Mouse (Mus musculus): ENCODE results near the gene Khsrp.
"Not testable (repeated sequence)": the region's sequence is repeated elsewhere in the genome, so short reads cannot be mapped to it uniquely, and the experiment has no call there.

Gene Khsrp

GRCm38 (mm10) chr17:57030931-57031660 is at the start of gene Khsrp:
Khsrp (minus strand) TSS chr17:57031522.
- peak; percentile 46 to 58 for DNase-seq

- DNase-seq = no peak
These were observed 48.6 kb upstream of the Khsrp start for GRCm38 (mm10) chr17:57079919-57080318.

DNA sequence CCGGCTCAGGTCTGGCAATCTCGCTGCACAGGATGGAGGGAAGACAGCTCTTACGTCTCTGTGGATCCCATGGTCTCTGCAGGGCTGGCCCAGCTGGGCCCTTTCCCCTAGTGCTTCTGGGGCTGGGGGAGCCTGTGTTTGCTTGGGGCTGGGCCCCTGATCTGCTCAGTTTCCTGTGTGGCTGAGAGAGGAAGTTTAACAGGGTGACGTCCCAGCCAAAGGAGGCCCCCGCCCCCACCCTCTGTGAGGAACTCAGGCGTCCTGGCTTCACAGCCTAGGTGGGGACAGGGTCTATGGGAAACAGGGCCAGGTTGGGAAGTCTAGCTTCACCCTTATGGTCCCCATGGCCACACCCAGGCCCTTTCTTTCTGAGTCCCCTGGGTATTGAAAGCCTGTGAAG is 47.0 kb upstream of the Khsrp start, which contains the start of gene Dennd1c:
Gene Dennd1c, minus strand, starts transcription at position 179 of the 400 bp plus-strand sequence.
- peak; percentile 77 to 86 for DNase-seq

GRCm38 (mm10) chr17:57076916-57077315 is 45.6 kb upstream of the Khsrp start:
- DNase-seq = no peak

DNA sequence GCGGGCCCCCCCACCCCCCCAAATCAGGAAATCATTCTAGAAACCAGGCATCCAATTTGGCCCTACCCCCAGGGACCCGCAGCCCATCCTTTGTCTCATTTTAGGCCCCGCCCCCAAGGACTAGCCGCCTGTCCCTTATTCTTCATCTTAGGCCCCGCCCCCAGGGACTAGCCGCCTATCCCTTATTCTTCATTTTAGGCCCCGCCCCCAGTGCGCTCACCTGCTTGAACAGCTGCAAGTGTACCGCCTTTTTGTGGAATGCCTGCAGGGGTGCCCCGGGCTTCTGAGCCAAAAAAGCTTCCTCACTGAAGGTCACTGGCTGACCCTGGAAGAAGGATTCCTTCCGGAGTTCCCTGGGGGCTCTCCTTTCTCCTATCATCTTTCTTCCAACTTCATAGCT is 39.4 kb upstream of the Khsrp start:
- no peak for DNase-seq

DNA sequence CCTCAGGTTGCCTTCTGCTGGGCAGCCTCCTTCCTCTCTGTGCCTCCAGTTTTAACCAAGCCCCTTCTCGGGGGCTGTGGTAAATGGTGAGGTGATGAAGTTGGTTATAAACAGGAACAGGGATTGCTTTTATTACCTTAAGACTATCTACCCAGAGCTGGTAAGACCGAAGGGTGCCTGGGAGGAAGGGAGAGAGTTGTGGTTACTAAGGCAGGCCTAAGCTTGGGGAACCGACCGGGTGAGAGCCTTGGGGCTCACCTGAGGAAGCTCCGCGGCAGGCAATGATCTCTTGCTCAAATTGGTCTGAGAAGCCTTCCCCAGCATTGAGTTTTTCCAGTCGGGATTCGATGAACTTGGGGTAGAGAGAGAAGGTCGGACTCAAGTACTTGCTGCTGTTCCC is 39.0 kb upstream of the Khsrp start:
- DNase-seq = no peak

DNA sequence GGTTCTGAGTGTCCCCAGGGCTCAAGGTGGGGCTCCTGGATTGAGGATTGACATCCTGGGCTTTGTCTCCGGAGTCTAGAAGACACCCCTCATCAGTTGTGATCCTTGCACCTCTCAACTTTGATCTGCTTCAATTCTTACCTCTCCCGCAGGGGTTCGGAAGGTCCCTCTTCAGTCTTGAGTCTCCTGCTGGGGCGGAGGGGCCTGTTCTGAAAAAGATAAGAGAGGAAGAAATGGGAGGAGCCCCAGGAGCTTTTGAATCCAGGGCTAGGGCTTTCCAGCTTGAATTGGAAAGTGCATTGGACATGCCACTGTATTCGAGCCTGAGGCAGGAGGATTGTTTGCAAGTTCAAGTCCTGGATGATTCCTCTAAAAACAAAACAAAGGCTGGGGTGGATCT is 35.6 kb upstream of the Khsrp start:
- DNase-seq = no peak

- DNase-seq = no peak
These were observed 31.7 kb upstream of the Khsrp start for GRCm38 (mm10) chr17:57063031-57063430.

DNA sequence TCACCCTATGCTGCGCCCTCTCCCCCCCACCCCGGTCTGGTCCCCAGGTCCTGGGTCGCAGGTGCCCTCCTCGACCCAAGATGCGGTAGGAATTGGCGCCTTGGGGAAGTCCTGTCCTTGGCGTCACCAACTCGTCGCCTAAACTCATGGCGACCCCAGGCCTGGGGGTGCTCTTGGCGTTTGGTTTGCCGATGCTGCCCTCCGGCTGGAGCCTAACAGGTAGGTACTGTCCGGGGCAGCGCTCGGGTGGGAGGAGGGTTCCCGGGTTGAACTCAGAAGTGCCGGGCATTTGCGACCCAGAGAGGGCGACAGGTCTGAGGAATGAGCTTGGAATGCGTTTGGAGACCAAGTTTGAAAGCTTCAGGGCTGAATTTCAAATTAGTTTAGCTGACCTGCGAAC is 31.2 kb upstream of the Khsrp start:
- DNase-seq = no peak

DNA sequence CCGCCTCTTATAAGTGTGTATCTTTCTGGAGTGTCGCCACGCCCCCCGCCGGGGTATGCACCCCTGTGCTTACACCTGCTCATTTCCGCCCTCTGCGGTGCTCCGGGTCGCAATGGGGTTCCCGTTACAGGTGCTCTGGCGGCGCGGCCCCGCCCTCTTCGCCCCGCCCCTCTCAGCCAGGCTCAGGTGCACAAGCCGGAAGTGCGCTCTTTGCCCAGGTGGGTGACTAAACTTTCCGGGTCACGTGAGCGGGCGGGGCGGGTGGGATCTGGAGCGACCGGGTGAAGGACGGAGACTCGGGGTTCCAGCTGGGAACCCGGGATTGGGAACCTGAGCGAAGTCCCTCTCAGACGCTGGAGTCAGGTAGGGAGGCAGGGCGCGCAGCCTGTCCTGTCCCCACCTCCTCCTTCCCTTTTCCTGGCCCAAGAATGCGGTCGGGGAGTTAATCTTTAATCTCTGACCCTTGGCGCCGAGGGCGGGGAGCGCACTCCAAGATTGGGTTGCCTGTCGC is 30.7 kb upstream of the Khsrp start:
- peak; percentile 38 to 65 for DNase-seq

DNA sequence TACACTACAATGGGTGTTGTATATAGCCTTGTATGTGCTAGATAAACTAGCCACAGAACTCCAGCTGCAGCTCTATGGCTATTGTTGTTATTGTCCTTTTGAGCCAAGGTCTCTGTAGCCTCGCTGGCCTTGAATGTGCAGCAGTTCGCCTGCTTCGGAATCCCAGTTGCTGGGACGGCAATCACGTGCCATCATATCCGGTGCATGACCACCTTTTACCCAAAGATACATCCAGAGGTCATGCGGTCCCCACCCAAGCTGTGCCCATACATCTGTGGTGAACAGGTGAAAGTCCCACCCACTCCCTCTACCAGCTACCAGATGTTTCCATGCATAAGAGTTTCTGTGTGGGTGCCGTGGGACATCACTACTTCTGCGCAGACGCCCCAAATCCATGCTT is 29.7 kb upstream of the Khsrp start:
- DNase-seq = peak in 1 of 2 experiments; percentile 33

- peak; percentile 91 to 96 for DNase-seq
These were observed 29.0 kb upstream of the Khsrp start for GRCm38 (mm10) chr17:57060231-57060801.

- peak; percentile 63 to 72 for DNase-seq
These were observed 28.2 kb upstream of the Khsrp start, which contains the start of gene Slc25a23 for GRCm38 (mm10) chr17:57059486-57059977. Slc25a23 (minus strand) TSS chr17:57059863.

- DNase-seq = peak in 1 of 2 experiments; percentile 24
These were observed 27.7 kb upstream of the Khsrp start, which contains the start of gene Crb3 for GRCm38 (mm10) chr17:57058891-57059485. Crb3 (plus strand) TSS chr17:57059105.

GRCm38 (mm10) chr17:57056246-57056645 is 24.9 kb upstream of the Khsrp start:
- no peak for DNase-seq

- not testable (repeated sequence) for DNase-seq
These were observed 20.4 kb upstream of the Khsrp start for GRCm38 (mm10) chr17:57051679-57052078.

- DNase-seq = no peak
These were observed 17.5 kb upstream of the Khsrp start for GRCm38 (mm10) chr17:57048816-57049215.

DNA sequence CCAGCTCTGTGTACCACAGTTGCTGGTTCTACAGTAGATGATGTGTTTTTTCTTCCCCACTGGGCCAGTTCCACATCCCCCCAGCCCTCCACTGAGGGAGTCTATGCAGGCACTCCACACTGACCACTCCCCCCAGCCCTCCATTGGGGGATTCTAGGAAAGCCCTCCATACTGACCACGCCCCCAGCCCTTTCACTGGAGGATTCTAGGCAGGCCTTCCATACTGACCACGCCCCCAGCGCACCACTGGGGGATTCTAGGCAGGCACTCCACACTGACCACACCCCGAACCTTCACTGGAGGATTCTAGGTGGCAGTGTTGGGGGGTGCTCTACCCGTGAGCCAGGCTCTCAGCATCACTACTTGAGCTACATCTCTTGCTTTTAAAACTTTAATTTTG is 16.1 kb upstream of the Khsrp start:
- DNase-seq = no peak

DNA sequence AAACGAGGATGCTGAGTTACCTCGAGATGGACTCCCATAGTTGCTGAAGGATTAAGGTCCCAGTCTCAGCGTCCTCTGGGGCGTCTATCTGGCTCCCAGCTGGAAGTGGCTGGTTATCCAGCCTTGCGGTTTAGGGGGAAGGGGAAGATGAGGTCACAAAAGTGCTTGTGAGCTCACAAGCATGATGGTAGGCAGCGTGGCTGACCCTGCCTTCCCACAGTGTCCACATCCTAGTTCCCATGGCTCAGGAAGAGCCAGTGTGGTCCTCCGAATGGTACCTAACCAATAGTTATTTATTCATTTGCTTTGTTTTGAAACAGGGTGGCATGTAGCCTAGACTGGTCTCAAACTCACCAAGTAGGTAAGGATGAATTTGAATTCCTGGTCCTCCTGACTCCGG is 10.2 kb upstream of the Khsrp start, which contains the start of gene Slc25a41:
Gene Slc25a41, minus strand, starts transcription at position 101 of the 400 bp plus-strand sequence.
- DNase-seq = no peak

DNA sequence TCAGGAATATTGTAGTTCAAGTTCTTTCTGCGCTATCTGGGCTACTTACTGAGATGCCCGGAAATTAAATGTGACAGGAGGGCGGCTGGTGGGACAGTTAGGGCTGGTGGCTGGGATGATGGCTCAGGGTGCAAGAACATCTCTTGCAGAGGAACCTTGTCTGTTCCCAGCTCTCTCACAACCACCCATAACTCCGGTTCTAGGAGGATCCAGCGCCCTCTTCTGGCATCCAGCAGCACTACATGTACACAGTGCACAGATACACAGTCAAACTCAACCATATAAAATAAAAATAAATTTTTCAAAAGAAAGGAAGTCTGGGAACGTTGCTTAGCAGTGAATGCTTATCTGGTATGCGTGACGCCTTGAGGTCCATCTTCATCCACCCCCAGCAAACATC is 7.7 kb upstream of the Khsrp start:
- no peak for DNase-seq

- DNase-seq = peak in 1 of 2 experiments; percentile 17
These were observed 1.5 kb upstream of the Khsrp start for GRCm38 (mm10) chr17:57032854-57033253.

DNA sequence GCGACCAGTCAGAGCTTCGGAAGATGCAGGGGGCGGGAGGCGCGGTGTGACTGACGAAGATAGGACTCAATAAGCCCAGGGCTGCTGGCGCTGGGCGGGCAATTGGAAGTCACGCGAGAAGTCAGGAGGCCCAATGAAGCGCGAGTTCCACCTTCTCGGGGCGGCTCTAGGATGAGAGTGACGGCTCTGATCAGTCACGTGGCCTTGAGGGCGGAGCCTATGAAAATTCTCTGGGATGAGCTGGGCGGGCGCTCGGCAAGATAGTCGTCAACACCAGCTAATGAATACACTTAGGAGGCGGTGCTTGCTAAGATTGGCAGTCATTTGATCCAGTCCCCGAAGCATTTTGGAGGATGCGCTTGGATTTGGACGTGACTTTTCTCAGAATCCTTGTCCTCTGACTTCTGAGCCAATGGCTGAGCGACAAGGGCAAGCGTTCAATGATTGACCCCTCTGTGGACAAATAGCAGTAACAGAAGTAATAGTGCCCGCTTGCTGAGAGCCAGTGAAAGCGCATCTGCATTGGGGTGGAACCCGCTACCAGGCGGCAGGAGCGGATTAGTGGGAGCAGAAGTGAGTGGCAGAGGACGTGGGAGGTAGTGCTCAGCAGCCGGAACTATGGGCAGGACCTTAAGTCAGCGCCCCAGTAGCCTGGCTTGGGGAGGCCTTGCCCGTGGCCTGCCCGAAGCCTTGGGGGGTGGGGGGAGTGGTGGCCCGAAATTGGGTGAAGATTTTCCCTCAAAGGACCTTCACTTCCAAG is 519 bp upstream of the Khsrp start:
- peak; percentile 100 for DNase-seq

GRCm38 (mm10) chr17:57029691-57030090 is 1.6 kb downstream of the Khsrp start:
- no peak for DNase-seq

Data from thymus, adult 18-20 months (tissue).